Mouse (Mus musculus): ENCODE data around the gene Rtn4. TPM values are rescaled to one million over a fixed set of nuclear protein-coding genes. Genes with fewer than 3 reads are reported as not detected.

Gene Rtn4
- polyA plus RNA-seq, 1 experiment: 773 TPM

DNA sequence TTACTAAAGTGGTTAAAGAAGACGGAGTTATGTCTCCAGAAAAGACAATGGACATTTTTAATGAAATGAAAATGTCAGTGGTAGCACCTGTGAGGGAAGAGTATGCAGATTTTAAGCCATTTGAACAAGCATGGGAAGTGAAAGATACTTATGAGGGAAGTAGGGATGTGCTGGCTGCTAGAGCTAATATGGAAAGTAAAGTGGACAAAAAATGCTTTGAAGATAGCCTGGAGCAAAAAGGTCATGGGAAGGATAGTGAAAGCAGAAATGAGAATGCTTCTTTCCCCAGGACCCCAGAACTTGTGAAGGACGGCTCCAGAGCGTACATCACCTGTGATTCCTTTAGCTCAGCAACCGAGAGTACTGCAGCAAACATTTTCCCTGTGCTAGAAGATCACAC, 14.1 kb downstream of the Rtn4 start:
- Histone ChIP-seq H3K4me1 (ENCODE audit: control insufficient read depth, insufficient read depth, low read length) (peaks cover 14% of the 10 kb centered on the region), H3K4me3 (ENCODE audit: insufficient read depth, low read length) (no peak overlapping the region), H3K27ac (ENCODE audit: insufficient read depth, low read length) (no peak overlapping the region)
- TF ChIP-seq CTCF (IDR thresholded peaks at IDR 0.05; ENCODE audit: borderline replicate concordance, insufficient read depth, low read length): no peak
- no peak for TF ChIP-seq POLR2A (IDR thresholded peaks at IDR 0.05; ENCODE audit: low read depth, low read length)

- H3K4me3 ChIP-seq (ENCODE audit: insufficient read depth, low read length): no peak overlapping the region
- H3K27ac ChIP-seq (ENCODE audit: insufficient read depth, low read length): no peak overlapping the region
- TF ChIP-seq POLR2A (IDR thresholded peaks at IDR 0.05; ENCODE audit: low read depth, low read length) (no peak), CTCF (IDR thresholded peaks at IDR 0.05; ENCODE audit: borderline replicate concordance, insufficient read depth, low read length) (no peak)
- H3K4me1 ChIP-seq (ENCODE audit: control insufficient read depth, insufficient read depth, low read length): peaks cover 9% of the 10 kb centered on the region; the same call in 1 of the 2 replicates
These were observed 16.8 kb downstream of the Rtn4 start for GRCm38 (mm10) chr11:29709512-29709911.

DNA sequence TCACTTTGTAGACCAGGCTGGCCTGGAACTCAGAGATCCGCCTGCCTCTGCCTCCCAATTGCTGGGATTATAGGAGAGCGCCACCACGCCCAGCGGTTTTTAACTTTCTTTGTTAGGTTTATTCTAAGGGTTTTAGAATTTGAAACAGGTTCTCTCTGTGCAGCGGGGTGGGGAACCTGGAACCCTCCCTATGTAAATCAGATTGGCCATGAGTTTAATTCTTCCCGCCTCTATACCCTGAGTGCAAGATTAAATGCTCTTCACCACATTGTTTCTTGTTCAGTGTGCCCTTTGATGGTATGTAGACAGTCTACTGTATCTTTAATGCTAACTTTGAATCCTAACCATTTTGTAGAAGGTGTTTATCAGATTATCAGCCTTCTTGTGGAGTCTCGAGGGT, 21.4 kb downstream of the Rtn4 start:
- Histone ChIP-seq H3K4me3 (ENCODE audit: insufficient read depth, low read length) (no peak overlapping the region), H3K4me1 (ENCODE audit: control insufficient read depth, insufficient read depth, low read length) (peaks cover 6% of the 10 kb centered on the region)

DNA sequence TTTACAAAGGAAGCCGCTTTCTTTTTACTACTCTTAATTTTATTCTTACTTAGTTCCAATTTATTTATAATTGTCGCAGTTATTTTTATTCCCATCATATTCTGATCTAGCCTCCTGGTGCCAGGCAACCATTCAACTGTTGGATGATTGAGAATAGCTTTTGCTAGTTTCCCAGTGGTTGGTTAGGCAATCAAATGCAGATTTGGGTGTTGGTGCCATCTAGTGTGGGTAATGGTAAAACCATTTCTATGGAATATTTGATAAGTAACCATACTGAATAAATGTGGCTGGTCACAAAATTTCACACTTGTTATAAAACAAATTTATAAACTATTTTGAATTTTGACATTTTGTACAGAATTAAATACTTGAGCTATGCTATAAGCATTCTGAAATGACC, 22.0 kb downstream of the Rtn4 start:
- H3K4me1 ChIP-seq (ENCODE audit: control insufficient read depth, insufficient read depth, low read length): peaks cover 6% of the 10 kb centered on the region
- no peak overlapping the region for H3K27ac ChIP-seq (ENCODE audit: insufficient read depth, low read length)
- TF ChIP-seq POLR2A (IDR thresholded peaks at IDR 0.05; ENCODE audit: low read depth, low read length): no peak
- TF ChIP-seq CTCF (IDR thresholded peaks at IDR 0.05; ENCODE audit: borderline replicate concordance, insufficient read depth, low read length): no peak
- no peak overlapping the region for H3K4me3 ChIP-seq (ENCODE audit: insufficient read depth, low read length)

More for the DNA sequence above, 21.4 kb downstream of the Rtn4 start:
- no peak overlapping the region for H3K27ac ChIP-seq (ENCODE audit: insufficient read depth, low read length)
- TF ChIP-seq POLR2A (IDR thresholded peaks at IDR 0.05; ENCODE audit: low read depth, low read length): no peak
- TF ChIP-seq CTCF (IDR thresholded peaks at IDR 0.05; ENCODE audit: borderline replicate concordance, insufficient read depth, low read length): no peak

DNA sequence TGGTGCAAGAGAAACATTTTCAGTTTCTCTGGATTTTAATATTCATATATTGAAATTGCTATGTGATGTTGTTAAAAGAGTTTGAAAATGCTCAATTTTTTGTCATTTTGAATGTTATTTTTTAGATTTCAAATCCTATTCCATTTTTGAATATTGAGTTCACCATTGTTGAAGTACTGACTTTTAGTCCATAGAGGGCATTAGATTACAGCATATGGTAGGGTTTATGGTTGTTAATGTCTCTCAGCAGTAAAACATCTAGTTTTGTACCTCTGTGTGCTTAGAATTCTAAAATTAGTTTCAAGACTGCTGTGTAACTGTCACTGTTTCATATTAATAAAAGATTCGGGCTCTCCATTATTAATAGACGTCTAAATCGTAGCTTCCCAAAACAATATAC, 22.8 kb downstream of the Rtn4 start:
- Histone ChIP-seq H3K27ac (ENCODE audit: insufficient read depth, low read length) (no peak overlapping the region), H3K4me3 (ENCODE audit: insufficient read depth, low read length) (no peak overlapping the region), H3K4me1 (ENCODE audit: control insufficient read depth, insufficient read depth, low read length) (peaks cover 6% of the 10 kb centered on the region)
- TF ChIP-seq POLR2A (IDR thresholded peaks at IDR 0.05; ENCODE audit: low read depth, low read length): no peak
- no peak for TF ChIP-seq CTCF (IDR thresholded peaks at IDR 0.05; ENCODE audit: borderline replicate concordance, insufficient read depth, low read length)

DNA sequence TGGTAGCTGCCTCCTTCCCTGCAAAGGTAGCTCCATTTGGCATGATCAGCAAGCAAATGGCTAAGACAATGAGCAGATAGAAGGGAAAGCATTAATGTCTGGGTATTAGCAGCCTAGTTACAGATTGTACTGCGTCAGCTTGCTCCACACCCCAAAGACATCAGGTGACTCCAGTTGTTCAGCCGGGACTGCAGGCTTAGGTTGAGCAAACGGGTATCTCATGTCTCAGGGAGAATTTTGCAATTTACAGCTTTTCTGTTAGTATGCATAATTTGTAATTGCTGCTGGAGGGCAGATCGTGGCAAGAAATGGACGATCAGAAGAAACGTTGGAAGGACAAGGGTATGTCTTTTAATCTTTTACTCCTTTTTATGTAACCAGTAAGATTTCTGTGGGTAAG, 25.8 kb downstream of the Rtn4 start:
- Histone ChIP-seq H3K27ac (ENCODE audit: insufficient read depth, low read length) (peak overlapping the region; percentile 52; the same call in 1 of the 2 replicates), H3K4me1 (ENCODE audit: control insufficient read depth, insufficient read depth, low read length) (peaks cover 7% of the 10 kb centered on the region), H3K4me3 (ENCODE audit: insufficient read depth, low read length) (0 out of 2 replicates have a peak overlapping the region, but pooled peaks have one; percentile 15)
- TF ChIP-seq CTCF (IDR thresholded peaks at IDR 0.05; ENCODE audit: borderline replicate concordance, insufficient read depth, low read length) (no peak), POLR2A (IDR thresholded peaks at IDR 0.05; ENCODE audit: low read depth, low read length) (no peak)

GRCm38 (mm10) chr11:29719597-29719996, 26.9 kb downstream of the Rtn4 start:
- no peak overlapping the region for H3K27ac ChIP-seq (ENCODE audit: insufficient read depth, low read length)
- H3K4me3 ChIP-seq (ENCODE audit: insufficient read depth, low read length): no peak overlapping the region
- peaks cover 7% of the 10 kb centered on the region for H3K4me1 ChIP-seq (ENCODE audit: control insufficient read depth, insufficient read depth, low read length)
- TF ChIP-seq POLR2A (IDR thresholded peaks at IDR 0.05; ENCODE audit: low read depth, low read length) (no peak), CTCF (IDR thresholded peaks at IDR 0.05; ENCODE audit: borderline replicate concordance, insufficient read depth, low read length) (no peak)

- Histone ChIP-seq H3K27ac (ENCODE audit: insufficient read depth, low read length) (no peak overlapping the region), H3K4me1 (ENCODE audit: control insufficient read depth, insufficient read depth, low read length) (peaks cover 4% of the 10 kb centered on the region), H3K4me3 (ENCODE audit: insufficient read depth, low read length) (no peak overlapping the region)
- TF ChIP-seq POLR2A (IDR thresholded peaks at IDR 0.05; ENCODE audit: low read depth, low read length): no peak
- no peak for TF ChIP-seq CTCF (IDR thresholded peaks at IDR 0.05; ENCODE audit: borderline replicate concordance, insufficient read depth, low read length)
These were observed 31.5 kb downstream of the Rtn4 start for GRCm38 (mm10) chr11:29724213-29724612.

DNA sequence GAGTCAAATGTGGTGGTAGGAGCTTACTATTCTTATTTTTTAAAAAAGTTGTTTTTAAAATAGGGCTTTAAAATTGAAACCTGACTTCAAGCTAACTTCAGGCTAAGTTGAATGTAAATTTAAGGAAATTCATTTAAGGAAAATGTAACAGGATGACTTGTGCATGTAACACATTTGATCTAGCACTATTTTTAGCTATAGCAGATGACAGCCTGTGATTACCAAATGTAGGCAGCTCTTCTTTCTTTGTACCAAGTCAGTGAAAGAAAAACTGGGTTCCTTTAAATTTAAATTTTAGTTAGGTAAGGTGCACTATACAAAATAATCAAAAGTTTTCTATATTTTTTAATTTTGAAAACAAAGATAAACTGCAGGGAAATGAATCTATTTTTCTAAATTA, 32.4 kb downstream of the Rtn4 start:
- Histone ChIP-seq H3K27ac (ENCODE audit: insufficient read depth, low read length) (no peak overlapping the region), H3K4me1 (ENCODE audit: control insufficient read depth, insufficient read depth, low read length) (peaks cover 4% of the 10 kb centered on the region), H3K4me3 (ENCODE audit: insufficient read depth, low read length) (no peak overlapping the region)
- no peak for TF ChIP-seq CTCF (IDR thresholded peaks at IDR 0.05; ENCODE audit: borderline replicate concordance, insufficient read depth, low read length)
- TF ChIP-seq POLR2A (IDR thresholded peaks at IDR 0.05; ENCODE audit: low read depth, low read length): no peak

DNA sequence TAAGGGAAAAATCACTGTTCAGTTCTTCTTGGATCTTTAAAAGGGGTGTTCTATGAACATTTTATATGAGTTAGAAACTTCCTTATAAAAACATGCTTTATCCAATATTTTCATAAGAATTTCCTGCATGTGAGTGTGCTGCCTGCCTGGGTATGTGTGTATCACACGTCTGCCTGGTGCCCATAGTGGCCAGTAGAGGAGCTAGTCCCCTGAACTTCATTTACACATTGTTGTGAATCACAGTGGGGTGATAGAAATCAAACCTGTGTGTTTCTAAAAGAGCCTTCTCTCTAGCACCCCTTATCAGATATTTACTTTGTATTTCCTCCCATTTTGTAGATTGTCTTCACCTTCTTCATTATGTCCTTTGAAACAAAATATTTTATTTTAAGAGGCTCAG, 32.9 kb downstream of the Rtn4 start:
- H3K4me1 ChIP-seq (ENCODE audit: control insufficient read depth, insufficient read depth, low read length): peaks cover 4% of the 10 kb centered on the region
- TF ChIP-seq POLR2A (IDR thresholded peaks at IDR 0.05; ENCODE audit: low read depth, low read length) (no peak), CTCF (IDR thresholded peaks at IDR 0.05; ENCODE audit: borderline replicate concordance, insufficient read depth, low read length) (no peak)
- H3K27ac ChIP-seq (ENCODE audit: insufficient read depth, low read length): no peak overlapping the region
- H3K4me3 ChIP-seq (ENCODE audit: insufficient read depth, low read length): no peak overlapping the region

DNA sequence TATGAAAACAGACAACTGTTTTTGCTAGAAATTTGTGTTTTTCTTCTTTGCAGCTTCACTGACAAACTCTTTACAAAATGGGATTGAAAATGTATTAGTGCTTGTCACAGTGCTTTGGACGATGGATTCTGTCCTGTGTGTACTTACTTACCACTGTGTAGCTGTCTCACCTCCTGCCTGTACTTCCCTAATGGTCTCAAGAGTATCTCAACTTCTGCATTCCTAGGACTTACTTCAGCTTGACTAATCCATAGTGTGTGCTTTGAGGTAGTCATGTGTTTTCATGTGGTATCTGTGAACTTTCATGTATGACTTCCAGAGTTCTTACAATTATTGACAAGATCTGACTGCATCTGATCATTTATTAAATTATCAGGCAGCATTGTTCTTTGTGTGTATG, 35.2 kb downstream of the Rtn4 start:
- no peak overlapping the region for H3K27ac ChIP-seq (ENCODE audit: insufficient read depth, low read length)
- no peak for TF ChIP-seq CTCF (IDR thresholded peaks at IDR 0.05; ENCODE audit: borderline replicate concordance, insufficient read depth, low read length)
- TF ChIP-seq POLR2A (IDR thresholded peaks at IDR 0.05; ENCODE audit: low read depth, low read length): no peak
- peaks cover 2% of the 10 kb centered on the region for H3K4me1 ChIP-seq (ENCODE audit: control insufficient read depth, insufficient read depth, low read length)
- H3K4me3 ChIP-seq (ENCODE audit: insufficient read depth, low read length): no peak overlapping the region
